Comparison of ENCODE assay signal across 8 mouse cellular contexts in genomic region chr15:80233053-80233452, GRCm38 (mm10). TPM values are rescaled to one million over a fixed set of nuclear protein-coding genes. Genes with fewer than 3 reads are reported as not detected.
DNase-seq lines count a peak whose midpoint lies in the region; ATAC-seq and TF ChIP-seq lines count a peak whose summit lies in the region.

No protein-coding gene starts in this region.

- no peaks in the 10 kb centered on the region for H3K27me3 ChIP-seq in neural tube, embryonic 11.5 days (ENCODE audit: control insufficient read depth, insufficient read depth, low read length)
- no peaks in the 10 kb centered on the region for H3K27me3 ChIP-seq in limb, embryonic 15.5 days
- H3K27me3 ChIP-seq in stomach, embryonic 15.5 days (replicated peaks), result no peaks in the 10 kb centered on the region
- no peaks in the 10 kb centered on the region for H3K27me3 ChIP-seq in cerebellum, adult 2 months (ENCODE audit: control insufficient read depth, insufficient read depth, low read length)

- DNase-seq in gastrocnemius, adult 2 months, result no peak
- no peak for DNase-seq in gastrocnemius, adult 8-10 months (ENCODE audit: low spot score in 2 of 2)
- DNase-seq in neural tube, embryonic 11.5 days (ENCODE audit: low spot score), result no peak
- no peak for DNase-seq in neural tube, embryonic 10.5 days (ENCODE audit: extremely low spot score, low spot score)
- no peak for DNase-seq in ovary, postnatal 10 days (ENCODE audit: low spot score)
- DNase-seq in cerebellum, adult 2 months, result no peak

- peaks cover under 1% of the 10 kb centered on the region; the same call in 1 of the 2 replicates for H3K36me3 ChIP-seq in neural tube, embryonic 11.5 days (ENCODE audit: control insufficient read depth, insufficient read depth, low read length)
- peaks cover 22% of the 10 kb centered on the region for H3K36me3 ChIP-seq in limb, embryonic 15.5 days
- peaks cover 21% of the 10 kb centered on the region; the same call in 1 of the 2 replicates for H3K36me3 ChIP-seq in stomach, embryonic 15.5 days

- H3K4me3 ChIP-seq in gastrocnemius, adult 2 months, result peak overlapping the region; percentile 99
- no peak overlapping the region for H3K4me3 ChIP-seq in neural tube, embryonic 11.5 days (ENCODE audit: low read depth, low read length)
- H3K4me3 ChIP-seq in limb, embryonic 15.5 days, result peak overlapping the region; percentile 63; the same call in 1 of the 2 replicates
- H3K4me3 ChIP-seq in stomach, embryonic 15.5 days (replicated peaks), result no peak overlapping the region
- no peak overlapping the region for H3K4me3 ChIP-seq in cerebellum, adult 2 months (replicated peaks; ENCODE audit: insufficient read depth, low read depth, low read length)

- no peak for TF ChIP-seq POLR2A in cerebellum, adult 2 months (IDR thresholded peaks at IDR 0.05; ENCODE audit: borderline replicate concordance, insufficient read depth, low read length)

- WGBS in neural tube, embryonic 11.5 days, result 72% methylated on average over 4 of the region's 4 CpGs
- 42% methylated on average over 4 of the region's 4 CpGs for WGBS in limb, embryonic 15.5 days
- 65% methylated on average over 4 of the region's 4 CpGs for WGBS in stomach, embryonic 15.5 days
- 45% methylated on average over 4 of the region's 4 CpGs for WGBS in cerebellum, adult 2 months

- H3K4me2 ChIP-seq in neural tube, embryonic 11.5 days (ENCODE audit: low read depth), result peak overlapping the region; percentile 86; the same call in 1 of the 2 replicates
- H3K4me2 ChIP-seq in limb, embryonic 15.5 days, result peak overlapping the region; percentile 65; the same call in 1 of the 2 replicates
- peak overlapping the region; percentile 56 for H3K4me2 ChIP-seq in stomach, embryonic 15.5 days

- no peak for TF ChIP-seq CTCF in gastrocnemius, adult 2 months (IDR thresholded peaks at IDR 0.05)
- no peak for TF ChIP-seq CTCF in cerebellum, adult 2 months (IDR thresholded peaks at IDR 0.05; ENCODE audit: borderline replicate concordance, insufficient read depth, low read depth, low read length)

- ATAC-seq in neural tube, embryonic 11.5 days (ENCODE audit: insufficient read depth, low FRiP score, low TSS enrichment), result 0 out of 2 replicates have a peak, but pooled peaks have one; percentile 13
- no peak for ATAC-seq in limb, embryonic 15.5 days (ENCODE audit: insufficient number of reproducible peaks, low FRiP score, low TSS enrichment, low read depth)
- no peak for ATAC-seq in stomach, embryonic 15.5 days (ENCODE audit: insufficient read depth, low FRiP score, low read depth)

- intact Hi-C loops in gastrocnemius, adult 2 months (cut with DNase I), result loop anchor here (10.0 kb wide), 1 partner anchor 288 kb away; no protein-coding TSS in a partner anchor

- H3K9me3 ChIP-seq in neural tube, embryonic 11.5 days (ENCODE audit: control insufficient read depth, low read length), result no peaks in the 10 kb centered on the region
- H3K9me3 ChIP-seq in limb, embryonic 15.5 days, result no peaks in the 10 kb centered on the region
- H3K9me3 ChIP-seq in stomach, embryonic 15.5 days, result no peaks in the 10 kb centered on the region

- H3K27ac ChIP-seq in gastrocnemius, adult 2 months, result peak overlapping the region; percentile 91
- no peak overlapping the region; the same call in 1 of the 2 replicates for H3K27ac ChIP-seq in neural tube, embryonic 11.5 days (ENCODE audit: low read depth, low read length)
- peak overlapping the region; percentile 83 for H3K27ac ChIP-seq in limb, embryonic 15.5 days
- H3K27ac ChIP-seq in stomach, embryonic 15.5 days, result peak overlapping the region; percentile 83
- H3K27ac ChIP-seq in cerebellum, adult 2 months (ENCODE audit: insufficient read depth, low read length), result no peak overlapping the region

- no peak overlapping the region; the same call in 1 of the 2 replicates for H3K9ac ChIP-seq in neural tube, embryonic 11.5 days (ENCODE audit: low read length)
- 0 out of 2 replicates have a peak overlapping the region, but pooled peaks have one; percentile 17 for H3K9ac ChIP-seq in limb, embryonic 15.5 days
- H3K9ac ChIP-seq in stomach, embryonic 15.5 days, result no peak overlapping the region

- H3K4me1 ChIP-seq in neural tube, embryonic 11.5 days (ENCODE audit: control insufficient read depth, insufficient read depth, low read length), result no peaks in the 10 kb centered on the region
- peaks cover 16% of the 10 kb centered on the region for H3K4me1 ChIP-seq in limb, embryonic 15.5 days
- H3K4me1 ChIP-seq in stomach, embryonic 15.5 days, result peaks cover 16% of the 10 kb centered on the region
- H3K4me1 ChIP-seq in cerebellum, adult 2 months (ENCODE audit: control insufficient read depth, insufficient read depth, low read length), result peaks cover 4% of the 10 kb centered on the region; the same call in 1 of the 2 replicates

RNA-seq across cellular contexts. Expression of gene Mief1, which starts 0.8 kb away (rescaled TPM):
- 10 to 100 TPM; 20.6 to 24.6 TPM for total RNA-seq in gastrocnemius, adult 2 months (2021)
- 10 to 100 TPM; 25.6 to 28.6 (median 26.4) TPM for total RNA-seq in gastrocnemius, adult 8-10 months (2022)
- 41.8 and 47.3 TPM in 2 replicates for polyA plus RNA-seq in neural tube, embryonic 11.5 days (2014; fragmentation: Nextera tagmentation; extraction: Ambion mirVana)
- polyA plus RNA-seq in limb, embryonic 15.5 days (2015; fragmentation: Nextera tagmentation; extraction: Ambion mirVana), result 25.6 and 27.7 TPM in 2 replicates
- polyA plus RNA-seq in stomach, embryonic 15.5 days (2015; fragmentation: Nextera tagmentation; extraction: Ambion mirVana), result 28.2 and 32.1 TPM in 2 replicates
- 18.4 and 19.6 TPM in 2 replicates for polyA plus RNA-seq in cerebellum, adult 2 months (2012; rRNA removed)

RNA-seq across cellular contexts. Expression of gene AC140267.1, which starts 2.6 kb away (rescaled TPM):
- 10 to 100 TPM; 10.3 to 12.7 TPM for total RNA-seq in gastrocnemius, adult 2 months (2021)
- total RNA-seq in gastrocnemius, adult 8-10 months (2022), result 10 to 100 TPM in 2 of 4 experiments, 1 to 10 TPM in 2; 3.3 to 22.6 (median 9.7) TPM
- not detected in 2 replicates for polyA plus RNA-seq in neural tube, embryonic 11.5 days (2014; fragmentation: Nextera tagmentation; extraction: Ambion mirVana)
- not detected in 2 replicates for polyA plus RNA-seq in limb, embryonic 15.5 days (2015; fragmentation: Nextera tagmentation; extraction: Ambion mirVana)
- polyA plus RNA-seq in stomach, embryonic 15.5 days (2015; fragmentation: Nextera tagmentation; extraction: Ambion mirVana), result not detected in 2 replicates
- not detected in 2 replicates for polyA plus RNA-seq in cerebellum, adult 2 months (2012; rRNA removed)

RNA-seq across cellular contexts. Expression of gene Atf4, which starts 21.9 kb away (rescaled TPM):
- total RNA-seq in gastrocnemius, adult 2 months (2021), result 100 to 1,000 TPM; 146 to 171 TPM
- total RNA-seq in gastrocnemius, adult 8-10 months (2022), result 100 to 1,000 TPM; 130 to 146 (median 141) TPM
- 127 and 134 TPM in 2 replicates for polyA plus RNA-seq in neural tube, embryonic 11.5 days (2014; fragmentation: Nextera tagmentation; extraction: Ambion mirVana)
- 145 and 160 TPM in 2 replicates for polyA plus RNA-seq in limb, embryonic 15.5 days (2015; fragmentation: Nextera tagmentation; extraction: Ambion mirVana)
- 132 and 133 TPM in 2 replicates for polyA plus RNA-seq in stomach, embryonic 15.5 days (2015; fragmentation: Nextera tagmentation; extraction: Ambion mirVana)
- 216 and 242 TPM in 2 replicates for polyA plus RNA-seq in cerebellum, adult 2 months (2012; rRNA removed)

RNA-seq across cellular contexts. Expression of gene Rps19bp1, which starts 31.1 kb away (rescaled TPM):
- total RNA-seq in gastrocnemius, adult 2 months (2021), result 10 to 100 TPM; 11.3 to 16.0 TPM
- total RNA-seq in gastrocnemius, adult 8-10 months (2022), result 10 to 100 TPM; 12.2 to 15.4 (median 12.8) TPM
- 70.3 and 76.9 TPM in 2 replicates for polyA plus RNA-seq in neural tube, embryonic 11.5 days (2014; fragmentation: Nextera tagmentation; extraction: Ambion mirVana)
- polyA plus RNA-seq in limb, embryonic 15.5 days (2015; fragmentation: Nextera tagmentation; extraction: Ambion mirVana), result 47.9 and 57.0 TPM in 2 replicates
- 50.2 and 55.3 TPM in 2 replicates for polyA plus RNA-seq in stomach, embryonic 15.5 days (2015; fragmentation: Nextera tagmentation; extraction: Ambion mirVana)
- polyA plus RNA-seq in cerebellum, adult 2 months (2012; rRNA removed), result 34.3 and 38.6 TPM in 2 replicates

RNA-seq across cellular contexts. Expression of gene Cacna1i, which starts 54.0 kb away (rescaled TPM):
- under 1 TPM; 0.28 to 0.46 TPM for total RNA-seq in gastrocnemius, adult 2 months (2021)
- 1 to 10 TPM in 1 of 4 experiments, under 1 TPM in 3; 0.15 to 1.9 (median 0.38) TPM for total RNA-seq in gastrocnemius, adult 8-10 months (2022)
- polyA plus RNA-seq in neural tube, embryonic 11.5 days (2014; fragmentation: Nextera tagmentation; extraction: Ambion mirVana), result 0.05 and 0.09 TPM in 2 replicates
- polyA plus RNA-seq in limb, embryonic 15.5 days (2015; fragmentation: Nextera tagmentation; extraction: Ambion mirVana), result 0.02 and 0.06 TPM in 2 replicates
- polyA plus RNA-seq in stomach, embryonic 15.5 days (2015; fragmentation: Nextera tagmentation; extraction: Ambion mirVana), result 0.03 TPM in 2 replicates
- 20.8 and 22.0 TPM in 2 replicates for polyA plus RNA-seq in cerebellum, adult 2 months (2012; rRNA removed)

Comparison
In these comparisons a context has a peak if more than half of its experiments do, and no peak if none do; other contexts are left out.
1. H3K27ac ChIP-seq: peak in gastrocnemius, adult 2 months (single experiment), limb, embryonic 15.5 days (single experiment) and stomach, embryonic 15.5 days (single experiment); none in neural tube, embryonic 11.5 days (single experiment) and cerebellum, adult 2 months (single experiment).
2. H3K4me3 ChIP-seq: peak in gastrocnemius, adult 2 months (single experiment) and limb, embryonic 15.5 days (single experiment); none in neural tube, embryonic 11.5 days (single experiment), stomach, embryonic 15.5 days (single experiment) and cerebellum, adult 2 months (single experiment).
3. Peak in every context shown above with its lines, with median percentiles within 50 percentile points of each other: H3K4me2 ChIP-seq.